Mouse (Mus musculus): ENCODE data around the gene Oas2.
A peak's percentile ranks its signal among the peaks of the same experiment; 100 is the strongest.
"Not testable (repeated sequence)": the region's sequence is repeated elsewhere in the genome, so short reads cannot be mapped to it uniquely, and the experiment has no call there.

The Oas2 gene

DNA sequence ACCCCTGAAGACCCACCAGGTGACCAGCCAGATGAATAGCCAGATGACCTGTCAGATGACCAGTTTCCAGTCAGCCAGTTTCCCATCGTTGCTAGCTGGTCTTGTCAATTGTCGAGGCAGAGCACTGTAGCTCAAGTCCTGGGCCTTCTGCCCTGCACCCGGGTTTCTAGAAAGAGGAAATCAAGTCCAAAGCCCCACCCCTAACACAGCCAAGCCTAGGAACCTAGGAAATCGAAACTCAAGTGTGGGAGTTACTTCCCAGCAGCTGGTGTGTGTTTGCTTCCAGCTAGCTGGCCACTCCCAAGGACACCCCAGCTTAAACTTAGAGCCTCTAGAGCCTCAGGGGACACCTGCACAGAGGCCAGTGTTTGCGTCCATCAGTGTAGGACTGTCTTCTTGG is at the start of gene Oas2:
Oas2 (minus strand) TSS at position 166 of the 400 bp plus-strand sequence.
- DNase-seq (ENCODE audit: low read depth) = peak; percentile 36

DNA sequence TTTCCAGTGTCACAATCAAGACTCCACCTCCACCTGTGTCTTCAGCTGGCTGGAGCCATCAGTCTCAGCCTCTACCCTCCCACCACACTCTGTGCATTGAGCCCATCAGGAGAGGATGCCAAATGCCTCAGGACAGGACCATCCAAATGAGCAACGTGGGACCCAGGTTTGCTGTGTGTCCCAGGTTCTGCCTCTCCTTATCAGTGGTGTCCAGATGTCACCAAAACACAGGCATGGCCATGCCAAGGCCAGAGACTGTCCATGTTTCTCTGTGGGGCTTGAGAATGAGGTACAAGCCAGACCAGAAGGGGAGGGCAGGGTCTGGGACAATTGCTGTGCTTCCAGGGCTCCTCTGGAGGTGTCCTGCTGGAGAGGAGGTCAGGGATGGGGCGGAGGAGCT is 49.3 kb upstream of the Oas2 start:
- not testable (repeated sequence) for DNase-seq (ENCODE audit: low read depth)

DNA sequence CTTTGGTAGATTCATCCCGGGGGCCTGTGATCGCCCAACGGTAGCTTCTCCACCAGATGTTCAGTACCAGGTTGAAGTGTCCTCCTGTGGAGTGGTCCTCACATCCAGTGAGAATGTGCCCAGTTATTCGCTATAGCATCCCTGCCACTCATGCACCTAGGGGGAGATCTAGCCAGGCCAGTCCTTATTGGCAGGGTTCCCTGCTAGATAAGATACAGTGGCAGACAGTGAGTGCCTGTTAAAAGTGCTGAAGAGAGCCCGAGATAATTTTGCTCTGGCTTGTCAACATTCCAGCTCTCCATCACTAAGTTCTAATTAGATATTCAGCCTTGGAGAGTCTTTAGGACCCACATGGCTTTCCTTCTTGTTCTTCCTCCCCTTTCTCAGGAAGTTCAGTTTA is 48.5 kb upstream of the Oas2 start:
- not testable (repeated sequence) for DNase-seq (ENCODE audit: low read depth)

DNA sequence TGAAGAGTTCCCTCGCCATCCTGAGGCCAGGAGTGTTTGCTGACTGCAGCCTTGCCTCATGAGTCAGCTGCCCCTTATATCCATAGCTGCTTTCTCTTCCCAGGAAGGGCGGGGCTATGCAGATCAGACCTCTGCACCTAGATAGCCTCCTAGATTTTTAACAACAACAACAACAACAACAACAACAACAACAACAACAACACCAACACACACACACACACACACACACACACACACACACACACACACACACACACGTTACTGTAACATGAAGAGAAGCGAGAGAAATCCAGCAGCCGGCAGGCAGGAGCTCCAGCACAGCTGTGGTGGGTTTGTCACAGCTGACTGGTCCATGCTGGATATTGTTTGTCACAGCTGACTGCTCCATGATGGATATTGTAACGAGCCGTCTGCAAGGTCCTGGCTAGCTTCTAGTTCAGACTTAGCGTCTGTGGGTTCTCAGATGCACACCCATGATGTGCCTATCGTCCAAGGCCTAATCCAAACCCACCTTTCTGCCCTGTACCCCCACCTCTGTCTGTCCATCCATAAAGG is 45.9 kb upstream of the Oas2 start, which contains the start of gene Oas1e:
Oas1e (minus strand) TSS at position 51 of the 555 bp plus-strand sequence.
- not testable (repeated sequence) for DNase-seq (ENCODE audit: low read depth)

DNA sequence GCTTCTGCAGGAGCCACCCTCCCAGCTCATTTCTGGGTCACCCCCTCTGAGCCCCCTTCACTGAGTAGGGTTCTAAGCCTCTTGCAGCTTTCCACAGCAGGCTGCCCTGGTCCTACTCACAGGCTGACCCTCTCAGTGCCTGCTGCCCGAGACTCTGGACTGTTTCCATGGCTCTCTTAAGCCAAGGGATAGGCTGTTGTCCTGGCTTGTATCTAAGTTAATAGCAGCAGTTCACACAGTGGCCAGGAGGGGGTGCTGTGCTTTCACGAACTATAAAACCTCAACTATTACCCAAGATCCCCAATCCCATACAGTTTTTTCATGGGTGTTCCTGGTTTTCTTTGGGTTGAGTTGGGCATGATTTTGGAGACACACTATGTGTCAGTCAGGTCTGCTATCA is 43.4 kb upstream of the Oas2 start:
- peak; percentile 82 for DNase-seq (ENCODE audit: low read depth)

DNA sequence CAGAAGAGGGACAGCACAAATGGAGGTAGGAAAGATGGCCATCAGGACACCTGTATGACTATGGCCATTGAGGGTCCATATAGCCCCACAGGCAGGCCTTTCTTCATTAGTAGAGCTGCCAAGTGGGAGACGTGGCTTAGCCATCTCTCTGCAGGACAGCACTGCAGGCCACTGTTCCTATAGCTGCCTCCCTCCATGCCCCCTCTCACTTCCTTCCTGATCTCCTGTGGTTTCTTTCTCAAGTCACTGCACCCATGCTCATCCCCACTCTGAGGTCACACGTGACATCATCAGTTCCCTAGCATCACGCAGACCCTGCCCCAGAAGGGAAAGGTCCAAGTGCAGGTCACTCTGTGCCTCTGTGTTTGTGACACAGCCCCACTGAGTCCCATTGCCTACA is 37.4 kb upstream of the Oas2 start:
- DNase-seq (ENCODE audit: low read depth) = no peak

DNA sequence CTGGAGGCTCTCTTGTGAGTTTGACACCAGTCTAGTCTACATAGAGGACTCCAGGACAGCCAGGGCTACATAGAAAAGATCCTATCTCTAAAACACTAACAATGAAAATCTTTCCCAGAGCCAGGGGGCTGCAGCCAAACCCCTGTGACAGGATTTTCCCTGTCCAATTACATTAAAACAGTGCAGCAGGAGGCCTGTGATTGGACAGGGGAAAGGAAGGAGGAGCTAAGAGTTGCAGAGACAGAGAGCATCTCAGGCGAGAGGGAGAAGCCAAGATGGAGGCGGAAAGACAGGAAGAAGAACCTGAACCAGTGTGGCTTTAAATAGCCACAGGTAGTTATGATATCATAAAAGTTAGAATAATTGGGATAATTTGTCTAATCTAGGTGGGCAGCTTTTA is 32.8 kb upstream of the Oas2 start:
- no peak for DNase-seq (ENCODE audit: low read depth)

DNA sequence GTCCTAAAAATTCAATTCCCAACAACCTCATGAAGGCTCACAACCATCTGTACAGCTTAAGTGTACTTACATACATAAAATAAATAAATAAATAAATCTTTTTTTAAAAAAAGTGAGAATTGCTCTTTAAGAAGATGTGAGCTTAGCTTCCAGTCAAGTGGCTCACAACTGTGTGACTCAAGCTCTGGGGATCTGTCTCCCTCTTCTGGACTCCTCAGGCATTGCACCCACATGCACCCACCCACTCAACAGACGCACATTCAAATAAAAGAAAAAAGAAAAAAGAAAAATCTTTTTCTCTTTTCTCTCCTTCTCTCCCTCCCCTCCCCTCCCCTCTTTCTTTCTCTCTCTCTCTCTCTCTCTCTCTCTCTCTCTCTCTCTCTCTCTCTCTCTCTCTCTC is 32.0 kb upstream of the Oas2 start:
- peak; percentile 62 for DNase-seq (ENCODE audit: low read depth)

DNA sequence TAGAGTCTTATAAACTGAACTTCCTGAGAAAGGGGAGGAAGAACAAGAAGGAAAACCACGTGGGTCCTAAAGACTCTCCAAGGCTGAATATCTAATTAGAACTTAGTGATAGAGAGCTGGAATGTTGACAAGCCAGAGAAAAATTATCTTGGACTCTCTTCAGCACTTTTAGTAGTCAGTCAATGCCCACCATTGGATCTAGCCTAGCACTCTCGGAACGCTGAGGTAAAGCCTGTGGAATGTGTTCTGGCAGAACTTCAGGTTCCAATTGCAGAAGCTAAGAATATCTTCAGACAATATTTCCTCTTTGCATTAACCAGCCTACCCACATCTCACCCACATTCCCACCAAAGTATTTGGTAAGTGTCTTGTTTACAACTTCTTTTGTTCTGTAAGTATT is 30.3 kb upstream of the Oas2 start:
- no peak for DNase-seq (ENCODE audit: low read depth)

DNA sequence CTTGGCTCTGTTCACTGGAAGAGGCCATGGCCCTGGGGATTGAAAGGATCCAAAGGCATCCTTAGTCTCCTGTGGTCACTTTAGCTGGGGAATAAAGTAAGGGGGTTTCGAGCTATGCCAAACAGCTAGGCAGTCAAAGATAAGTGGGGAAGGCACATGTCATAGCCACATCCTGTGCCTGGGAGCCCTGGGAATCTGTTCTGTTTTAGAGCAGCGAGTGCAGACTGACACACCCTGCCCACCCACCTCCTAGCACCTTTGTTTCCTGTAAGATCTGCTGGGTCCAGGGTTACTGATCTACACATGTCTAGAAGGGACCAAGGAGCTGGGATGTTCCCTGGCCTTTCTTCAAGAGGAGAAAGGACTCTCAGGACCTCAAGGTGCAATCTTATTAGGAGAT is 29.3 kb upstream of the Oas2 start:
- DNase-seq (ENCODE audit: low read depth) = peak; percentile 55

DNA sequence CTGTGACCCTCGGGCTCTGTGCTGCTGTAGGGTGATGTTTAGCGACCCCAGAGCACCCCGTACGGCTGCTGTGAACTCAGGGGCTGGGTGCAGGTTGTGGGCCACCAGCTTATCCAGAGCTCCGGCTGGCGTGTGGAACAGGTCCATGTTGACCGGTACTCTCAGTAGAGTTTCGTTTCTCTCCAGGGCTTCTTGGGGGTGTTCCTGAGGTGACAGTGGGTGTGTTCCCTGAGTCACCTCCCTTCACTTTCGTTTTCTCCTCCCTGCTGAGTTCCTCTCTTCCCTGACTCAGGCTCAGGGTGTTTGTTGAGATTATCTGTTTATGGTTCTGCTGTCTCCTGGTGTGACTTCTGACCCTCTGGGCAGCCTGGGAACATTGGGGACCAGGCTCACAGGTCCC is 27.8 kb upstream of the Oas2 start, which contains the start of gene Oas3:
Oas3 (minus strand) TSS at position 184 of the 400 bp plus-strand sequence.
- peak; percentile 78 for DNase-seq (ENCODE audit: low read depth)

DNA sequence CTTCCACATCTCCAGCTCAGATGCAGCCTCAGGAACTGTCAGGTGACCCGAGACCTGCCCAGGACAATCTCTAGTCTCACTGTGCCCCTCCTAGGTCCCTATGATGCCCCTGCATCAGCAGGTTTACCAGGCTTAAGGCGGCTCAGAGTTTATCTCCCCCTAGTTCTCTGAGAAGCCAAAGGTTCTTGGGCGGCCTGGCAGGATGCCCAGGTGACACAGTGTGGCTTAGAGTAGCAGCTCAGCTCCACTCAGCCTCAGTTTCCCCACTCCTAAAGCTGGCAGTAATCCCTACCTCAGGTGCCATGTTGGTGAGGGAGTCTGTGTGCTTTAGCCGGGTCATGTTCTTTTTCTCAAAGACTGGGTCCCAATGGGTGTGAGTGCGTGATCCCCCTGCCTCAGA is 27.1 kb upstream of the Oas2 start:
- DNase-seq (ENCODE audit: low read depth) = peak; percentile 34

DNA sequence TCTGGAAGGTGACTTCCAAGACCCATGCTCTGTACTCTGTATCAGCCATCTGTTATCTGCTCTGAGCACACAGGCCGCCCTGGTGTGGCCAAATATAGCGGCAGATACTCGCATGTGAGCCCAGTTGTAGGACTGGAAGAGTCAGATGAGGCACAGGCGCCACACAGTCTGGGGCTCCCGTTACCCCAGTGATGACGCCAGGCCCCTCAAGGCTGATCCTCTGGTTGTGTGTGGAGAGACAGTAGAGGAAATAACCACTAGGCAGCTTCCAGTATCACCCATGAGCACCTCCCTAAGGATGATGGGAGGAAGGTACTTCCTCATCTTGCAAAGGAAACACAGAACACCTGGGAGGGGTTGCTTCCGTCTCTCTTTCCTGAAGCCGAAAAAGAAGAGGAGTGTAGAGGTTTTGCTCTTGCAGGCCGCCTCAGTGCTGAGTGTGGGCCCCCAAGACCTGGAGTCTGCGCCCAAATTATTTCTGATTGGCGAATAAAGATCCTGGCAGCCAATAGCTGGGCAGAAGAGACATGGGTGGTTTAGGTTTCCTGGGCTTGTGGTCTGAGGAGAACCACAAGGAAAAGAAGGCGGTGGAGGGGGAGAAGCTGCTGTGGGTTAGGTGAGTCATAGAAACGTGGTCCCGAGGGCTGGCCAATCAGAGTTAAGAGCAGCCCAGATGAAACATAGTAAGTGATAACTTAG is 25.8 kb upstream of the Oas2 start:
- DNase-seq (ENCODE audit: low read depth) = peak; percentile 94

DNA sequence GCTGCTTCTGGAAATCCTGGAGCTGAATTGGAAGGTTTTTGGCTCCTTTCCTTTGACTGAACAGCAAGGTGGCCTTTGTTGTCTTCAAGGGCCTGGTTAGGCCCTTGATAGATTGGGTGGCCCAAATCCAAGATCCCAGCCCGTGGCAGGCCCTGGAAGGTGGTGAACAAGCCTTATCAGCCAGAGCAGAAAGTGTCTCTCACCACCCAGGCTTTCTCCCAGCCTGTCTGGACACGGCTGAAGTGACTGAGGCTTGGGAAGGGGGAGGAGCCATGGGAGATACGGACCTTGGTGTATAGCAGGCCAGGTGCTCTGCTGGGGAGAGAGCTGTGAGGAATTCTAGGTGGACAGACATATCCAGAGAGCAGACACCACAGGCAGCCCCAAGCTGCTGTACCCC is 19.7 kb upstream of the Oas2 start:
- DNase-seq (ENCODE audit: low read depth) = no peak

DNA sequence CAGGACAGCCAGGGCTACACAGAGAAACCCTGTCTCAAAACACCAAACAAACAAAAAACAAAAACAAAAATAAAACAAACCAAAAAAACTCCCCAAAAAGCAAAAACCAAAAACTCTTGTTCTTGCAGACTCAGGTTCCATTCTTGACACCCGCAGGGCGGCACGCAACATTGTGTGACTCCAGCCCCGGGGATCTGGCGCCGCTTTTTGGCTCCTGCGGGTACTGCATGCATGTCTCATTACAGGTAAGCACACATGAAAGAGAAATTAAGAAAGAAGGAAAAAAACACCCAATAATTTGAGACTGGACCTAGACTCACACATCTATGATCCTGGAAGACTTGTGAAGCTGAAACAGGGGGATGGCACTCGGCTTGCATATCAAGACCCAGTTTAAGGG is 15.4 kb upstream of the Oas2 start:
- no peak for DNase-seq (ENCODE audit: low read depth)

DNA sequence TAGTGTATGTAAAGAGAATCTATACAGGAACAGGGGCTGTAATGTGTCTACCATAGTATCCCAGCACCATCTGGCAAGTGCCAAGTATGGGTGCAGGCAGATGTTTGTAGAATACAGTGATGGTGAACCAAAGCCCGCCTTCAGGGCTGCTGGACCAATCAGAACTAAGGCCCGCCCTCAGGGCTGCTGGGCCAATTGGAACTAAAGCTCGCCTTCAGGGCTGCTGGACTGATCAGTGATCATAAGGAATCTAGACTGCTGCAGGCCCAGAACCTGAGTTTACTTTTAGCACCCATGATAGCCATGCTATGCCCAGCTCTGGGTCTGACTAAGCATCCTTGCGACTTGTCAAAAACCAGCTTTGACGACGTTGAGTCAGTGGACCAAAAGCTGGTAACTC is 12.2 kb upstream of the Oas2 start:
- DNase-seq (ENCODE audit: low read depth) = peak; percentile 39

DNA sequence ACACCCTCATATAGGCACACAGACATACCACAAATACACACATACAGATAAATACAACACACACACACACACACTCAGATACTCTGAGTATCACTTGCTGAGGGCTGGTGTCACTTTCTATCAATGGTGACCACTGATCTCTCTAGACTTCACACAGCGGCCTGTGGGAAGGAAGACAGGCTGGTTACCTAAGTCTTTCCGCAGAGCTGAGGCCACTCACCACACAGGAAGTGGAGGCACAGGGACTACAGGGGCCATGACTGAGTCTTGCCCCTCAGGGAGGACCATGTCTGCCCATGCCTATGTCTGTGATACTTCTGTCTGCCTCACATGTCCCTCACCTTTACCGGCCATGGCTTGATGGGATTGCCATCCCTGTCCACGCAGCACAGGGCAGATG is 4.6 kb upstream of the Oas2 start:
- no peak for DNase-seq (ENCODE audit: low read depth)

DNA sequence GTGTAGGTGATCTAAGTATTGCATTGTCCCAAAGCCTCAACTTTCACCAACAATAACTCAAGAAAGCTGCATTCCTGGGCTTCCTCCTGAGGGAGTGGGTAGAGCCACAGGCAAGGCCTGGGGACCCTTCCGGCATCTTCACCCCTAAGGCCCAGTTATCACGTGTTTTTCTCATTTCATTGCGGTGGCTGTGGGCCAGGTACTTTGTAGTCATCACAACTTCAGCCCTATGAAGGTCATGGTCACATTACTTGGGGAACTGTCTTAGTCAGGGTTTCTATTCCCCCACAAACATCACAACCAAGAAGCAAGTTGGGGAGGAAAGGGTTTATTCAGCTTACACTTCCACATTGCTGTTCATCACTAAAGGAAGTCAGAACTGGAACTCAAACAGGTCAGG is 3.1 kb upstream of the Oas2 start:
- no peak for DNase-seq (ENCODE audit: low read depth)

DNA sequence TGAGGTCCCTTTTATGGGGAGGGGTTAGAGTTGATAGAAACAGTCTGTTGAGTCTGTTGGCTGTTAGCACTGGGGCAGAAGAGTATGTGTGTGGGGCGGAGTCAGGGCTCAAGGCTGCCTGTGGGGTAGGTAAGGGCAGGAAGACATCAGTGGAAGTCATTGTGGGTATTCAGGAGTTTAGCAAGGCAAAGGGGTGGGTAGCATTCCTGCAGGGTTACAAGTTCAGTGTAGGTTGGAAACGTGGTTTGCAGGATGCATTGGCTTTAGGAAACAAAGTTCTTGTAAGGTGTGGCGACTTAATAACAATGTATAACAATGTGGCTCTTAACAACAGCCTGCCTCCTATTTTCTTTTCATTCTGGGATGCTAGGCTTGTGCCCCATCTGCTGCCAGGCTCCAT is 1.6 kb upstream of the Oas2 start:
- no peak for DNase-seq (ENCODE audit: low read depth)

DNA sequence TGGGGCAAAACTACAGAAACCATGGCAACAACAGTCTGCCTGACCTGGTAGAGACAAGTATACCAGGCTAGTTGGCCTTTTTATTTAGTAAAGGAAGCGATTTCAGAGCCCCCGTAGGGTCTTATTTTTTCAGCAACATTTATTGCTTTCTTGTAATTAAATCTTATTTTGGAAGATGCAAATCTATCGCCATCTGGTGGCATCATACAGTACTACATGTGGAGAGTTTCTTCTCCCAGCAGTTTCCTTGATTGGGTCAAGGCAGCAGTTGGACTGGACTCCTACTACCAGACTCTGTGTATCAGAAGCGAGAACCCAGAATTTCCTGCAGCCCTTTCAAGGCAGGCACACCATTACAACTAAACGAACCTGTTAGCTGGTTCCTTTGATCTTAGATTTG is 3.2 kb downstream of the Oas2 start:
- DNase-seq (ENCODE audit: low read depth) = peak; percentile 86

DNA sequence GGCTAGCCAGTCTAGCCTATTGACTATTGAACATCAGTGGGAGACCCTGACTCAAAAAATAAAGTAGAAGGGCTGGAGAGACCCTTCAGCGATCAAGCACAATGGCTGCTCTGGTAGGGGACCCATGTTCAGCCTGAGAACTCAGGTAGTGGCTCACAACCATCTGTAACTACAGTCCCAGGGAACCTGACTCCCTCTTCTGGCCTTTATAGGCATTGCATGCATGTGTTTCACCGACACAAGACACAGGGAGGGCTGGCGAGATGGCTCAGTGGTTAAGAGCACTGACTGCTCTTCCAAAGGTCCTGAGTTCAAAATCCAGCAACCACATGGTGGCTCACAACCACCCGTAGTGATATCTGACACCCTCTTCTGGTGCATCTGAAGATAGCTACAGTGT is 7.5 kb downstream of the Oas2 start:
- DNase-seq (ENCODE audit: low read depth) = peak; percentile 87

DNA sequence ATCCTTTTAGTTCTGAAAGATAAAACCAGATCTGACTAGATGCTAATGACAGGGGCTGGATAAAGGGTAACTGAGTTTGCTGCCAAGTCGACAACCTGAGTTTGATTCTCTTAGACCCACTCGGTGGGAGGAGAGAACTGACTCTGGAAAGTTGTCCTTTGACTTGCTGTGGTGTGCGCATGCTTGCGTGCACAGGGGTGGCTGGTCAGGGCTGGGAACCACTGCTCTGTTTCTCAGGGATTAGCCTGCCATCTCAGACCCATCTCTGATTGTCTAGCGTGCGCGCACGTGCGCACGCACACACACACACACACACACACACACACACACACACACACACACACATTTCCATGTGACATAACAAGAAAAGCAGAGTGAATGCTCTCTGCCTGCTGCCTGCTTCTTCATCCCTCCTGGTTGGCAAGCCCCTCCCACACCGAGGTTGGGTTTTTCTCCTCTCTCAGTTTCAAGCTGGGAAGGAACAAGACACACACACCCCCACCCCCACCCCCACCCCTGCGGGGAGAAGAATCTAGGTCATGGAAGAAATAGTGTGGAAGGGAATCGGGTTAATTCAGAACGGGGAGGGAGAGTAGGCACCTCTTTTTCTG is 15.2 kb downstream of the Oas2 start:
- no peak for DNase-seq (ENCODE audit: low read depth)

DNA sequence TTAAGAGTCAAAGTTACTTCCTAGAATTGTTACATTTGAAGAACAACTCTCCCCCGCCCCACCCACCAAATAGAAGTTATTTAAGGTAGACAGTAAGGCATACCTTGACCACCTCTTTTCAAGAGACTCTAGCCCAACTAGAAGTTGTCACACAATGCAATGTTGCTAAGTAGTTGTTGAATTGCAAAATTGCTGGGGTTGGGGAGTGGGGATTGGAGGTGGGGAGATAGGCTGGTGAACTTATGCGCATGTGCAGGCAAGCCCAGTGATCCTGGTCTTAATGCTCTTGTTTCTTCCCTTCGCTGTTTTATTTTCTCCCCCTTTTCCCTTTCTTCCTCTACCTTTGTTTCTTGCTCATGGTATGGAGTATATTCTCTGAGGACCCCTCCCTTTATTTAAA is 16.0 kb downstream of the Oas2 start:
- no peak for DNase-seq (ENCODE audit: low read depth)

DNA sequence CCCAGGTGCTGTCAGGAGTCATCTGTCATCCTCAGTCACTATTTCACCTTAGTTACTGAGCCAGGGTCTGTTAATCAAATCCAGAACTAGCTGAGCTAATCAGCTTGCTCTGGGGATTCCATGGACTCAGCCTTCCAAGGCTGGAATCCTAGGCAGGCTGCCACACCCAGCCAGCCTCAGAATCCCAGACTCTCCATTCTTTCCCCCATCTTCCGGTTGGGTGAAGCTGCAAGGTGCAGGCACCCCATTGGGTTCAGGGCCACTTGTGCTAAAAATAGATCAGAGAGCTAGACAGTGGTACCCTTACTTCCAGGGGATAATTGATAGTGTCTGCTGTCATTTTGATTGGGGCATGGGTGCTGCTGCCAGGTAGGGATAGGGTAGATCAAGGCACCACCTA is 16.9 kb downstream of the Oas2 start:
- no peak for DNase-seq (ENCODE audit: low read depth)
